Mouse (Mus musculus): ENCODE results near the gene Spint2. TPM values are rescaled to one million over a fixed set of nuclear protein-coding genes. Genes with fewer than 3 reads are reported as not detected.

The Spint2 gene
- 307 TPM for polyA plus RNA-seq (2014; fragmentation: Illumina TruSeq; extraction: RNeasy Lipid Tissue Mini Kit (QIAGEN cat#74804); ENCODE audit: insufficient read depth, low read depth, low replicate concordance)

DNA sequence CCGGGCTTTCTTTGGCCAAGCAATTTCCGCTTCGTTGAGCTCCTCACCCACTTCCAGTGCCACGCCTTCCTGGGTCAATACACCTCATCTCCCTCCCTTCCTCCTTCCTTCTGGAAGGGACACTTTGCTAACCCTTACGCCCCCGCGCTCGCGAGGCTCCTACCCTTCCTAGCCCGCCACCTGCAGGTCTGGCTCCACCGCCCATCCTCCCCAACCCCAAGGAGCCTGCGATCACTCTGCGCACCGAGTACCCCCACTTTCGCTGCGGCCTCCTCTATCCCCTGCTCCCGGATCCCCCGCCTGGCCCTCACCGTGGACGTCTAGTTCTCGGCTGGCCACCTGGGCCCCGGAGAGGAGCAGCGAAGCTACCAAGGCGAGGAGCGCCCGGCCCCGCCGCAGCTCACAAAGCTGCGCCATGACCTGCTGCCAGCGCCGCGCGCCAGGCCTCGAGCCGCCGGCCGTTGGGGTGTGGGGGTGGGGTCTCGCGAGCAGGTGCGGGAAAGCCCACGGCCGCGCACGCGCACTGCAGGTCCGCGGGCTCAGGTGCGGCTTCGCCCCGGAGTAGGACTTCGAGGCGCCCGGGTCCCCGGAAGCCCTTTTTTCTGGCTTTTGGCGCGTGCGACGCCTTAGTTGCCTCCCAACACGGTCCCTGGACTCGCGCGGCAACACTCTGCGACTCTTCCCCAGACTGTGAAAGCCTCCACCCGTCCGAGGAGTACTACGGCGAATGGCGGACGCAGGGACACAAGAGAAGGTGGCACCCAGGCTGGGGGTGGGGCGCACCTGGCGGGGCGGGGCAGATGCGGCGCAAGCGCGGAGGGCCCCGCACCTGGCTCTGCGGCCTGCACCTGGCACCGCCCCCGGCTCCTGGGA lies at the start of gene Spint2:
TSS of gene Spint2 (minus strand) at position 712 of the 873 bp plus-strand sequence.

DNA sequence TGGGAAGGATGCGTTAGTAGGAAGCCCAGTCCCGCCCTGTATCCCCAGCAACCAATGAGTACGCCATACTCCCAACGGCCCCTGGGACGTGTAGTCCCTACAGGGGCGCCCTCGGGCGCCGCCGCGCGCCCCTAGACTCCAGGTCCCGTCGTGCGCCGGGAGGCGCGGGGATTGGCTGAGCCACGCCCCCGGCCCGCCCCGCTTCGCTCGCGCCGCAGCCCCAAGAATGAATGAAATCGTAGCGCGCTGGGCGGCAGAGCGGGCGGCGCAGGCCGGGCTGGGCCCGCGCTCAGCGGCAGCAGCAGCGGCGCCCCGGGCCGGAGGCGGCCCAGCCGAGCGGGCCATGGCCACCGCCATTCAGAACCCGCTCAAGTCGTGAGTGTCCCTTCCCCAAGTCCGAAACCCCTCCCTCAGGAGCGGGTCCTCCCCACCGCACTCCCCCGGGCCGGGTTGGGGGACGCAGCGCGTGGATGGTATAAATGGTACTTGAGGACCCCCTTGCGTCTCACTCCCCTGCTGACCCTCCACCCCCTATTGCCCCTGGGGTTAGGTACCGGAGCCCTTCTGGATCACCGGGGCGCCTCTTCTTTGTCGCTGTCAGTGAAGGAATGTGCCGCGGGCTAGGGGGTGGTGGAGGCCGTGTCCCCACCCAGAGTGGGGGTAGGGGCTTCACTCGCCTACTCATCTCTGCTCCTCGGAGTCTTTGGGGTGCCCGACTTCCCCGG lies 22.2 kb upstream of the Spint2 start, which contains the start of gene Dpf1:
TSS of gene Dpf1 (plus strand) at position 214 of the 725 bp plus-strand sequence.

GRCm38 (mm10) chr7:29288942-29289638 lies 7.4 kb upstream of the Spint2 start, which contains the start of gene Ppp1r14a:
TSS of gene Ppp1r14a (plus strand) at chr7:29289308.

GRCm38 (mm10) chr7:29248261-29248841 lies 33.4 kb downstream of the Spint2 start, which contains the start of gene 2200002D01Rik:
TSS of gene 2200002D01Rik (minus strand) at chr7:29248466.

GRCm38 (mm10) chr7:29238019-29238967 lies 43.4 kb downstream of the Spint2 start, which contains the start of gene Yif1b:
TSS of gene Yif1b (plus strand) at chr7:29238329.

DNA sequence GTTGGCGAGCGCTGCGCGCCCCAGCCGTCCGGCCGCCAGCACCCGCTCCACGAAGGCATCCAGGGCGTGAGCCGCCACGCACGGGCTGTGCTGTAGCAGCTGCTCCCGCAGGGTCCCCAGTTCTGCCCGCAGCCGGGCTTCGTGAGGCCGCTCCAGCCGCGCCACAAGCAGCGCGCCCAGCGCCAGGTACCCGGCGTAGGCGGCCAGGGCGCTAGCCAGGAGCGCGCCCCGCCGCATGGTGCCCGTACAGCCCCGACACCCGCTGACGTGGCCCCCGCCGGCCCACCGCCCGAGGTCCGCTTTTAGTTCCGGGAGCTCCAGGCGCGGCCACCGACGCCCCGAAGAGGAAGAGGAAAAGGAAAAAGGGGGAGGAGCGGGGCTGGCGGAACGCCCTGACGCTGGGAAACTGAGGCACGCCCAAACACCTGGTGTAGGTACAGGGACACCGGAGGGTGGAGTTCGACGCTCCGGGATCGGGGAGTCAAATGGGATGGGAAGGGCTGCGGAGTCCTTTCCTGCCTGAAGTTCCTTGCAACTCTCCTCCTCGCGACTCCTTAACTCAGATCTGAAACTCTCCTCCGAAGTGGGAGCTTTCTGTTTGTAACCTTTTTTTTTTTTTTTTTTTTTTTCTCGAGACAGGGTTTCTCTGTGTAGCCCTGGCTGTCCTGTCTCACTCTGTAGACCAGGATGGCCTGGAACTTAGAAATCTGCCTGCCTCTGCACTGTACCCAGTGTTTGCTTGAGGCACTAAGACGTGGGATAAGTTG lies 49.3 kb downstream of the Spint2 start, which contains the start of gene Kcnk6:
TSS of gene Kcnk6 (minus strand) at position 269 of the 767 bp plus-strand sequence.

GRCm38 (mm10) chr7:29213675-29214082 lies 68.0 kb downstream of the Spint2 start, which contains the start of gene Catsperg1:
TSS of gene Catsperg1 (minus strand) at chr7:29214035.

Other genes starting within 250 kb of the Spint2 start
- 0.08 TPM for gene Ryr1, start 156.7 kb downstream of the Spint2 start, polyA plus RNA-seq (2014; fragmentation: Illumina TruSeq; extraction: RNeasy Lipid Tissue Mini Kit (QIAGEN cat#74804); ENCODE audit: insufficient read depth, low read depth, low replicate concordance)
- 5.1 TPM for gene Rasgrp4, start 147.1 kb downstream of the Spint2 start, polyA plus RNA-seq (2014; fragmentation: Illumina TruSeq; extraction: RNeasy Lipid Tissue Mini Kit (QIAGEN cat#74804); ENCODE audit: insufficient read depth, low read depth, low replicate concordance)
- 23.6 TPM for gene Fam98c, start 125.7 kb downstream of the Spint2 start, polyA plus RNA-seq (2014; fragmentation: Illumina TruSeq; extraction: RNeasy Lipid Tissue Mini Kit (QIAGEN cat#74804); ENCODE audit: insufficient read depth, low read depth, low replicate concordance)
- 0.64 TPM for gene Ggn, start 111.7 kb downstream of the Spint2 start, polyA plus RNA-seq (2014; fragmentation: Illumina TruSeq; extraction: RNeasy Lipid Tissue Mini Kit (QIAGEN cat#74804); ENCODE audit: insufficient read depth, low read depth, low replicate concordance)
- gene Spred3, start 111.5 kb downstream of the Spint2 start, polyA plus RNA-seq (2014; fragmentation: Illumina TruSeq; extraction: RNeasy Lipid Tissue Mini Kit (QIAGEN cat#74804); ENCODE audit: insufficient read depth, low read depth, low replicate concordance): 0.83 TPM
- gene Psmd8, start 101.2 kb downstream of the Spint2 start, polyA plus RNA-seq (2014; fragmentation: Illumina TruSeq; extraction: RNeasy Lipid Tissue Mini Kit (QIAGEN cat#74804); ENCODE audit: insufficient read depth, low read depth, low replicate concordance): 134 TPM
- 0.96 TPM for gene Catsperg1, start 67.9 kb downstream of the Spint2 start, polyA plus RNA-seq (2014; fragmentation: Illumina TruSeq; extraction: RNeasy Lipid Tissue Mini Kit (QIAGEN cat#74804); ENCODE audit: insufficient read depth, low read depth, low replicate concordance)
- gene Kcnk6, start 49.4 kb downstream of the Spint2 start, polyA plus RNA-seq (2014; fragmentation: Illumina TruSeq; extraction: RNeasy Lipid Tissue Mini Kit (QIAGEN cat#74804); ENCODE audit: insufficient read depth, low read depth, low replicate concordance): 4.9 TPM
- gene Yif1b, start 43.6 kb downstream of the Spint2 start, polyA plus RNA-seq (2014; fragmentation: Illumina TruSeq; extraction: RNeasy Lipid Tissue Mini Kit (QIAGEN cat#74804); ENCODE audit: insufficient read depth, low read depth, low replicate concordance): 64.6 TPM
- gene 2200002D01Rik, start 33.4 kb downstream of the Spint2 start, polyA plus RNA-seq (2014; fragmentation: Illumina TruSeq; extraction: RNeasy Lipid Tissue Mini Kit (QIAGEN cat#74804); ENCODE audit: insufficient read depth, low read depth, low replicate concordance): 37.1 TPM
- 146 TPM for gene Ppp1r14a, start 7.4 kb upstream of the Spint2 start, polyA plus RNA-seq (2014; fragmentation: Illumina TruSeq; extraction: RNeasy Lipid Tissue Mini Kit (QIAGEN cat#74804); ENCODE audit: insufficient read depth, low read depth, low replicate concordance)
- 0.95 TPM for gene Dpf1, start 22.0 kb upstream of the Spint2 start, polyA plus RNA-seq (2014; fragmentation: Illumina TruSeq; extraction: RNeasy Lipid Tissue Mini Kit (QIAGEN cat#74804); ENCODE audit: insufficient read depth, low read depth, low replicate concordance)
- gene Sipa1l3, start 236.7 kb upstream of the Spint2 start, polyA plus RNA-seq (2014; fragmentation: Illumina TruSeq; extraction: RNeasy Lipid Tissue Mini Kit (QIAGEN cat#74804); ENCODE audit: insufficient read depth, low read depth, low replicate concordance): 16.5 TPM